Mouse (Mus musculus) embryonic facial prominence, embryonic 14.5 days (tissue): ENCODE measurements at regions not wholly inside any gene's neighbourhood (a gene's known extent, or its start where the extent isn't known, plus 50 kb on each side); places are given as distances from the start of the nearest gene placed in this dataset.

Experiments
- ATAC-seq: fragments of 200-750 bp; cut with Nextera tagmentation; 2 replicates; pipeline ENCODE4 v1.8.0; 2017; ENCODE audit warnings: low read depth, moderate number of reproducible peaks, moderate TSS enrichment
- DNase-seq: peaks from one replicate; pipeline ENCODE4 v3.0.0-alpha.2; 2015; ENCODE audit warnings: low spot score
- H3K27ac ChIP-seq: fragments of 300-500 bp; sonication (generic); replicated peaks from 2 replicates; pipeline ENCODE4 v1.5.1; 2014; ENCODE audit warnings: low read depth, mild to moderate bottlenecking, low read length, moderate library complexity
- H3K27me3 ChIP-seq: fragments of 300-500 bp; sonication (generic); replicated peaks from 2 replicates; pipeline ENCODE4 v1.6.1; 2014; ENCODE audit warnings: low read length; ENCODE audit not compliant: control insufficient read depth, insufficient read depth
- H3K36me3 ChIP-seq: fragments of 300-500 bp; sonication (generic); 2 replicates; pipeline ENCODE4 v1.6.1; 2014; ENCODE audit warnings: low read length, mixed read lengths; ENCODE audit not compliant: control insufficient read depth, insufficient read depth
- H3K4me1 ChIP-seq: fragments of 300-500 bp; sonication (generic); 2 replicates; pipeline ENCODE4 v1.6.1; 2014; ENCODE audit warnings: antibody characterized with exemption, low read length; ENCODE audit not compliant: control insufficient read depth, insufficient read depth
- H3K4me2 ChIP-seq: fragments of 300-500 bp; sonication (generic); 2 replicates; pipeline ENCODE4 v1.6.1; 2014; ENCODE audit warnings: low read depth, mild to moderate bottlenecking, low read length, moderate library complexity, mixed read lengths
- H3K4me3 ChIP-seq: fragments of 300-500 bp; sonication (generic); 2 replicates; pipeline ENCODE4 v1.5.1; 2014; ENCODE audit warnings: low read depth, mild to moderate bottlenecking, low read length
- H3K9ac ChIP-seq: fragments of 300-500 bp; sonication (generic); 2 replicates; pipeline ENCODE4 v1.6.1; 2014; ENCODE audit warnings: low read depth, mild to moderate bottlenecking, low read length, moderate library complexity, mixed read lengths
- H3K9me3 ChIP-seq: fragments of 300-500 bp; sonication (generic); 2 replicates; pipeline ENCODE4 v1.6.1; 2016; ENCODE audit warnings: low read length; ENCODE audit not compliant: control insufficient read depth
- WGBS: fragments of 180-500 bp; shearing (Covaris S2); extraction: QIAGEN DNeasy Blood & Tissue Kit; methylation state at CpG from one replicate; pipeline ENCODE4 v1.1.7; 2014; 5-methylcytosine and 5-hydroxymethylcytosine counted together

- no peaks in the 10 kb centered on the region for H3K27me3 ChIP-seq
- no peaks in the 10 kb centered on the region for H3K36me3 ChIP-seq
- no peaks in the 10 kb centered on the region for H3K9me3 ChIP-seq
- no peak overlapping the region for H3K4me3 ChIP-seq
- no peak overlapping the region for H3K4me2 ChIP-seq
- ATAC-seq (no peak), DNase-seq (no peak)
- no peak overlapping the region for H3K9ac ChIP-seq
- 69% methylated on average over 2 of the region's 2 CpGs for WGBS
- H3K27ac ChIP-seq = no peak overlapping the region
- no peaks in the 10 kb centered on the region for H3K4me1 ChIP-seq
These were observed 190.2 kb upstream of the Cdh20 start for GRCm38 (mm10) chr1:104578123-104578522.

- no peaks in the 10 kb centered on the region for H3K9me3 ChIP-seq
- no peak overlapping the region for H3K4me2 ChIP-seq
- ATAC-seq = no peak
- no peak overlapping the region for H3K27ac ChIP-seq
- H3K9ac ChIP-seq = no peak overlapping the region
- H3K4me3 ChIP-seq = no peak overlapping the region
- H3K27me3 ChIP-seq = no peaks in the 10 kb centered on the region
- H3K4me1 ChIP-seq = no peaks in the 10 kb centered on the region
- DNase-seq = peak; percentile 11
- H3K36me3 ChIP-seq = no peaks in the 10 kb centered on the region
- WGBS = 68% methylated on average over 3 of the region's 3 CpGs
These were observed 184.2 kb upstream of the Cdh20 start for GRCm38 (mm10) chr1:104584123-104584522.

GRCm38 (mm10) chr1:104586985-104587384 is 181.3 kb upstream of the Cdh20 start:
- DNase-seq (no peak), ATAC-seq (no peak)
- Histone ChIP-seq H3K4me2 (no peak overlapping the region), H3K4me1 (no peaks in the 10 kb centered on the region), H3K4me3 (no peak overlapping the region), H3K36me3 (no peaks in the 10 kb centered on the region), H3K27ac (no peak overlapping the region), H3K9ac (no peak overlapping the region), H3K9me3 (no peaks in the 10 kb centered on the region), H3K27me3 (no peaks in the 10 kb centered on the region)
- 77% methylated on average over 6 of the region's 6 CpGs for WGBS

DNA sequence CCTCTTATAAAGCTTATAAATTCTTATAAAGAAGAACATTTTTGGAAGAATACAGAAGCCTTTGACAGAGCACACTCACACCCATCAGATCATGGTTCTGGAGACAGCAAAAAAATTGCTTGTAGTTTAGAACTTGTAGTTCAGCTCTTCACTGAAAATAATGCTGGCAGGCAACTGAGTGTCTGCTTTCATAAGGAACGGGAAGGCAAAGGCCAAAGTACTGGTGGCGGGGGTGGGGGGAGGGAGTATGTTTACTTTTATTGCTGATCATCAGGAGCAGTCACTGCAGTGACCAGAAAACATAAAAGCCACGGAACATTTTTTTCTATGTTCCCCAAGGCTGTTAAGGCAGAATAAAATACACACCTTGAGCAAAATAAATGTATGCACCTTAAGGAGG is 163.0 kb upstream of the Cdh20 start:
- Histone ChIP-seq H3K36me3 (no peaks in the 10 kb centered on the region), H3K27ac (no peak overlapping the region), H3K4me2 (no peak overlapping the region), H3K4me1 (no peaks in the 10 kb centered on the region), H3K27me3 (no peaks in the 10 kb centered on the region), H3K9ac (no peak overlapping the region), H3K9me3 (no peaks in the 10 kb centered on the region), H3K4me3 (no peak overlapping the region)
- DNase-seq (no peak), ATAC-seq (no peak)
- 55% methylated on average over 3 of the region's 3 CpGs for WGBS

- Histone ChIP-seq H3K9ac (no peak overlapping the region), H3K27ac (no peak overlapping the region), H3K9me3 (no peaks in the 10 kb centered on the region), H3K4me3 (no peak overlapping the region), H3K27me3 (no peaks in the 10 kb centered on the region), H3K4me1 (no peaks in the 10 kb centered on the region), H3K4me2 (no peak overlapping the region), H3K36me3 (no peaks in the 10 kb centered on the region)
- ATAC-seq (no peak), DNase-seq (no peak)
- WGBS = 45% methylated on average over 6 of the region's 6 CpGs
These were observed 158.9 kb upstream of the Cdh20 start for GRCm38 (mm10) chr1:104609409-104609808.

DNA sequence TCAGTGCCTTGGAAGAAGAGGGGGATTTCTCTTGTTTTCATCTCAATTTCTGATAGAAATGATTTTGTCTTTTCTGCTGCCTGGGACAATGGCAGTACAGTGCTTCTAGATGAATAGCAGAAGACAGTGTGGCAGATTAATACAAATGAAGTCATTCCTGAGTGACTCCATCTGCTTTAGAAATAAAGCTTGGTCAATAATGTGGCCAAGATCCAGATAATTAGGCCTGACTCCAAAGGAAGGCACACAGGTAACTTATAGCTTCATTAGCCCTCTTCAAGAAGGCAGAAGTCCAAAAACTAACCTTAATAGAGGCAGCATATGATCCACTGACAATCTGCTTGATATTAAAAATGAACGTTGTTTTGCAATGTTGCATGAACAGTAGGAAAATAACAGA is 151.0 kb upstream of the Cdh20 start:
- H3K9me3 ChIP-seq = no peaks in the 10 kb centered on the region
- no peak overlapping the region for H3K4me3 ChIP-seq
- no peak overlapping the region for H3K27ac ChIP-seq
- H3K9ac ChIP-seq = no peak overlapping the region
- H3K36me3 ChIP-seq = no peaks in the 10 kb centered on the region
- DNase-seq (no peak), ATAC-seq (no peak)
- no peak overlapping the region for H3K4me2 ChIP-seq
- no peaks in the 10 kb centered on the region for H3K4me1 ChIP-seq
- WGBS = 66% methylated on average over 1 of the region's 1 CpGs
- H3K27me3 ChIP-seq = no peaks in the 10 kb centered on the region

DNA sequence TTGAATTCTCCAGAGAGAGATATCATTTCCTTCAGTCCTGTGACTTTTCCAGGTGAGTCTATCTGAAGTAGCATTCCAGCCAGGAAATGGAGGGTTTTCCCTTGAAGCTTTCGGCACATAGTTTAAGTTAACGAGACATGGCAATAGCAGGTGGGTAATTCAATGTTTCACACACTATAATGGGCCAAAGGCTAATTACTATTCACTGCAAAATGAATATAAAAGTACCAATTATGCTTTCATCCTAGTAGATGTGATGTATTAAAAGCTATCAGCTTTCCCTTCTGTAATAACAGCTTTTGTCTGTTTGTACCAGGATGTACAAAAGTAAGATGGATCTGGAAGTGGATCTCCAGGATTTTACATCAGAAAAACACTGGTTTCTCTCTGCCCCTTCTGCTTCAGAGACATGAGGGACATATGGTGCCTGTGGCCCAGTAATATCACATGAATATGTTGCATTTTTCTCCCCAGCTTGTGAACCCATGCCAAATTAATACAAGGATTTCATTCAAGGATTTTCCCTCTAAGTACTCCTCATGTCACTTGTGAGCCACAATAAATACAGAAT is 148.4 kb upstream of the Cdh20 start:
- H3K27me3 ChIP-seq = no peaks in the 10 kb centered on the region
- no peak overlapping the region for H3K9ac ChIP-seq
- H3K36me3 ChIP-seq = no peaks in the 10 kb centered on the region
- no peak overlapping the region for H3K4me2 ChIP-seq
- H3K4me3 ChIP-seq = no peak overlapping the region
- DNase-seq = no peak
- ATAC-seq = no peak
- H3K9me3 ChIP-seq = no peaks in the 10 kb centered on the region
- H3K4me1 ChIP-seq = no peaks in the 10 kb centered on the region
- WGBS = 60% methylated on average over 2 of the region's 2 CpGs
- H3K27ac ChIP-seq = no peak overlapping the region

DNA sequence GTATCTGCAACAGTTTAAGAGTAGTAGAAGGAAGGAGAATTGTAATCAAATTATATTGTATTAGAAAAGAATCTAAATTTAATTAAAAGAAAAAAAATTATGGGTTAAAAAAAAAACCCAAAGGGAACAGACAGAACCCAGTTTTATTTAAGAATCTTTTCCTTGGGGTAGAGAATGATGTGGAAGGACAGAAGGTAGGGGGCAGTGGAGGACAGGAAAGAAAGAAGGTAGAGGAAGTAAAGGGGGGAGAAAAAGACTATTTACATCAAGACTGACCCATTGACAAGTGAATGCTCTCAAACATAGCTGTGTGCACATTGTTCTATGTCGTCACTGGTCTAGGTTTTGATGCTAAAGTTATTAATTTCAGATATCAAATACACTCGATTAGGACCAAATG is 142.8 kb upstream of the Cdh20 start:
- 57% methylated on average over 2 of the region's 2 CpGs for WGBS
- no peaks in the 10 kb centered on the region for H3K9me3 ChIP-seq
- H3K9ac ChIP-seq = no peak overlapping the region
- no peak overlapping the region for H3K27ac ChIP-seq
- H3K4me2 ChIP-seq = no peak overlapping the region
- no peaks in the 10 kb centered on the region for H3K36me3 ChIP-seq
- DNase-seq (no peak), ATAC-seq (no peak)
- no peak overlapping the region for H3K4me3 ChIP-seq
- no peaks in the 10 kb centered on the region for H3K27me3 ChIP-seq
- H3K4me1 ChIP-seq = no peaks in the 10 kb centered on the region

DNA sequence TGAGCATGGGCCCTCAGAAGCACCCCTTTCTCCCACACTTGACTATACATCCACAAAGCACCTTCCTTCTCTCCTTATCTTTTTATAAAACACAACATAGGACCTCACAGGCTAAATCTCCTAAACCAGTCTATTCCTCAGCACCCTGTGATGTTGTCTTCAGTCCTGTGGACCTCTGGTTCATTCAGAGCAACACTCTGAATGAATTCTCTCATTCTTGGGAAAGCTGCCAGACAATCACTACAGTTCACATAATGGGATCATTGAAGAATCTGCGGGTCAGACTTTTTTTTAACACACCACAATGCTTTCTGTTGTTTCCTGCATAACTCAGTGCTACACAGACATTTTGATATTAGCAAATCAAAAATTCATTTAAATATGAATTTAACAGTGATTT is 115.9 kb upstream of the Cdh20 start:
- ATAC-seq = no peak
- H3K4me2 ChIP-seq = no peak overlapping the region
- peak; percentile 65 for DNase-seq
- H3K36me3 ChIP-seq = no peaks in the 10 kb centered on the region
- H3K4me1 ChIP-seq = no peaks in the 10 kb centered on the region
- no peak overlapping the region for H3K9ac ChIP-seq
- no peak overlapping the region for H3K27ac ChIP-seq
- no peaks in the 10 kb centered on the region for H3K27me3 ChIP-seq
- no peak overlapping the region for H3K4me3 ChIP-seq
- no peaks in the 10 kb centered on the region for H3K9me3 ChIP-seq
- WGBS = 29% methylated on average over 1 of the region's 1 CpGs
